9 mouse cellular contexts compared by ENCODE assay signal in genomic region chr10:76201978-76202377, GRCm38 (mm10). TPM values are rescaled to one million over a fixed set of nuclear protein-coding genes. Genes with fewer than 3 reads are reported as not detected.
A peak's percentile ranks its signal among the peaks of the same experiment; 100 is the strongest.
DNase-seq lines count a peak whose midpoint lies in the region; ATAC-seq and TF ChIP-seq lines count a peak whose summit lies in the region.
"Had no signal": no experiment of that assay in that cellular context is flagged by ENCODE, and none has a peak within 500 bp of the region (broad histone marks: within the 10 kb centered on the region; RNA-seq: fewer than 3 reads in every experiment).

No protein-coding gene starts in this region.

- peaks cover 14% of the 10 kb centered on the region for H3K36me3 ChIP-seq in midbrain, embryonic 14.5 days (ENCODE audit: control insufficient read depth, insufficient read depth, low read length)
- peaks cover 7% of the 10 kb centered on the region; the same call in 1 of the 2 replicates for H3K36me3 ChIP-seq in midbrain, embryonic 16.5 days (ENCODE audit: control insufficient read depth, insufficient read depth, low read length)
- 0 out of 2 replicates have a peak, but pooled peaks cover 3% of the 10 kb centered on the region for H3K36me3 ChIP-seq in kidney, postnatal 0 days (ENCODE audit: insufficient read depth, low read length)
- no peaks in the 10 kb centered on the region for H3K36me3 ChIP-seq in liver, adult 2 months (ENCODE audit: control insufficient read depth, insufficient read depth, low read length)

- no peak for TF ChIP-seq POLR2A in liver, adult 2 months (IDR thresholded peaks at IDR 0.05; ENCODE audit: extremely low read depth, insufficient read depth, low read length)

- TF ChIP-seq CTCF in kidney, postnatal 0 days (IDR thresholded peaks at IDR 0.05; ENCODE audit: low read depth), result peak; percentile 88
- TF ChIP-seq CTCF in liver, adult 2 months (IDR thresholded peaks at IDR 0.05; ENCODE audit: low read depth, low read length), result peak; percentile 50

- 20% methylated on average over 7 of the region's 7 CpGs for WGBS in midbrain, embryonic 14.5 days
- 18% methylated on average over 7 of the region's 7 CpGs for WGBS in midbrain, embryonic 16.5 days
- 19% methylated on average over 7 of the region's 7 CpGs for WGBS in kidney, postnatal 0 days
- whole genome bisulfite sequencing in liver, adult 2 months, result 20% methylated on average over 7 of the region's 7 CpGs

- ATAC-seq in midbrain, embryonic 14.5 days (ENCODE audit: low FRiP score, low TSS enrichment), result no peak
- ATAC-seq in midbrain, embryonic 16.5 days, result no peak
- ATAC-seq in kidney, postnatal 0 days (replicated peaks; ENCODE audit: low FRiP score, low read depth), result no peak
- no peak for ATAC-seq in activated CD4-positive, CD25-positive, alpha-beta regulatory T cell, adult 4 months

- H3K27ac ChIP-seq in midbrain, embryonic 14.5 days (replicated peaks; ENCODE audit: low read depth, low read length), result no peak overlapping the region
- H3K27ac ChIP-seq in midbrain, embryonic 16.5 days (ENCODE audit: low read length), result no peak overlapping the region
- H3K27ac ChIP-seq in kidney, postnatal 0 days, result no peak overlapping the region
- no peak overlapping the region for H3K27ac ChIP-seq in liver, adult 2 months (replicated peaks; ENCODE audit: insufficient read depth, low read depth, low read length)

- no peaks in the 10 kb centered on the region for H3K9me3 ChIP-seq in midbrain, embryonic 14.5 days (ENCODE audit: control insufficient read depth, low read length)
- H3K9me3 ChIP-seq in midbrain, embryonic 16.5 days (replicated peaks; ENCODE audit: control insufficient read depth, low read length, poor library complexity, severe bottlenecking), result no peaks in the 10 kb centered on the region
- no peaks in the 10 kb centered on the region for H3K9me3 ChIP-seq in kidney, postnatal 0 days (replicated peaks; ENCODE audit: low read length)

- H3K4me2 ChIP-seq in midbrain, embryonic 14.5 days (ENCODE audit: low read length), result no peak overlapping the region
- no peak overlapping the region for H3K4me2 ChIP-seq in midbrain, embryonic 16.5 days (ENCODE audit: low read length)
- no peak overlapping the region for H3K4me2 ChIP-seq in kidney, postnatal 0 days (ENCODE audit: low read length)

- no peaks in the 10 kb centered on the region for H3K79me2 ChIP-seq in liver, adult 2 months (ENCODE audit: control insufficient read depth, insufficient read depth, low read length)

- H3K4me1 ChIP-seq in midbrain, embryonic 14.5 days (ENCODE audit: control insufficient read depth, insufficient read depth, low read length), result no peaks in the 10 kb centered on the region
- no peaks in the 10 kb centered on the region for H3K4me1 ChIP-seq in midbrain, embryonic 16.5 days (ENCODE audit: control insufficient read depth, insufficient read depth, low read length)
- H3K4me1 ChIP-seq in kidney, postnatal 0 days (replicated peaks; ENCODE audit: insufficient read depth, low read length), result no peaks in the 10 kb centered on the region
- no peaks in the 10 kb centered on the region for H3K4me1 ChIP-seq in liver, adult 2 months (ENCODE audit: control insufficient read depth, insufficient read depth, low read length)

- H3K4me3 ChIP-seq in midbrain, embryonic 14.5 days (replicated peaks; ENCODE audit: low read depth, low read length), result no peak overlapping the region
- no peak overlapping the region for H3K4me3 ChIP-seq in midbrain, embryonic 16.5 days (ENCODE audit: low read depth, low read length)
- H3K4me3 ChIP-seq in kidney, postnatal 0 days (replicated peaks; ENCODE audit: low read depth, low read length), result no peak overlapping the region
- H3K4me3 ChIP-seq in liver, adult 2 months (ENCODE audit: insufficient read depth, low read depth, low read length), result no peak overlapping the region

- peak; percentile 90 for DNase-seq in midbrain, embryonic 14.5 days
- DNase-seq in adrenal gland, adult 8-10 months, result peak; percentile 9
- peak; percentile 83 for DNase-seq in embryo, embryonic 11 days
- peak; percentile 86 for DNase-seq in kidney, postnatal 0 days (ENCODE audit: low spot score)
- DNase-seq in liver, adult 2 months (ENCODE audit: extremely low read depth, low read depth, low spot score), result peak; percentile 35
- peak; percentile 53 for DNase-seq in right cerebral cortex, adult 18-20 months

- no peak overlapping the region for H3K9ac ChIP-seq in midbrain, embryonic 14.5 days (replicated peaks; ENCODE audit: low read length)
- H3K9ac ChIP-seq in midbrain, embryonic 16.5 days (ENCODE audit: low read depth, low read length), result no peak overlapping the region
- H3K9ac ChIP-seq in kidney, postnatal 0 days (ENCODE audit: low read depth, low read length), result no peak overlapping the region
- H3K9ac ChIP-seq in liver, adult 2 months (ENCODE audit: low read depth, low read length), result no peak overlapping the region

- H3K27me3 ChIP-seq in midbrain, embryonic 14.5 days (ENCODE audit: control insufficient read depth, insufficient read depth, low read length), result no peaks in the 10 kb centered on the region
- H3K27me3 ChIP-seq in midbrain, embryonic 16.5 days (ENCODE audit: control insufficient read depth, insufficient read depth, low read depth, low read length), result no peaks in the 10 kb centered on the region
- H3K27me3 ChIP-seq in kidney, postnatal 0 days (ENCODE audit: insufficient read depth, low read length), result no peaks in the 10 kb centered on the region
- H3K27me3 ChIP-seq in liver, adult 2 months (ENCODE audit: control insufficient read depth, insufficient read depth, low read length), result no peaks in the 10 kb centered on the region

RNA-seq across cellular contexts. Expression of gene Prmt2, which starts 35.7 kb away (rescaled TPM):
- 357 and 385 TPM in 2 replicates for polyA plus RNA-seq in midbrain, embryonic 14.5 days (2014; fragmentation: Nextera tagmentation; extraction: Ambion mirVana)
- polyA plus RNA-seq in midbrain, embryonic 16.5 days (2015; fragmentation: Nextera tagmentation; extraction: Ambion mirVana), result 419 and 423 TPM in 2 replicates
- 10 to 100 TPM; 24.6 to 33.5 (median 29.3) TPM for total RNA-seq in adrenal gland, adult 8-10 months (2022)
- 38.0 and 44.1 TPM in 2 replicates for polyA plus RNA-seq in kidney, postnatal 0 days (2015; fragmentation: Nextera tagmentation; extraction: Ambion mirVana)
- total RNA-seq in liver, adult 2 months (2014; rRNA removed), result 1.1 TPM in 2 replicates
- polyA plus RNA-seq in liver, adult 2 months (2012; rRNA removed), result 0.73 and 1.4 TPM in 2 replicates
- 10 to 100 TPM; 21.6 to 23.1 TPM for polyA plus RNA-seq in activated CD4-positive, CD25-positive, alpha-beta regulatory T cell, adult 4 months (2017; shearing (Covaris generic))

RNA-seq across cellular contexts. Expression of gene S100b, which starts 51.7 kb away (rescaled TPM):
- 1.1 and 1.2 TPM in 2 replicates for polyA plus RNA-seq in midbrain, embryonic 14.5 days (2014; fragmentation: Nextera tagmentation; extraction: Ambion mirVana)
- 0.92 and 2.1 TPM in 2 replicates for polyA plus RNA-seq in midbrain, embryonic 16.5 days (2015; fragmentation: Nextera tagmentation; extraction: Ambion mirVana)
- total RNA-seq in adrenal gland, adult 8-10 months (2022), result 10 to 100 TPM in 3 of 4 experiments, 1 to 10 TPM in 1; 7.3 to 35.5 (median 12.7) TPM
- polyA plus RNA-seq in kidney, postnatal 0 days (2015; fragmentation: Nextera tagmentation; extraction: Ambion mirVana), result 0.42 and 0.45 TPM in 2 replicates
- 0.09 and 0.13 TPM in 2 replicates for total RNA-seq in liver, adult 2 months (2014; rRNA removed)
- polyA plus RNA-seq in liver, adult 2 months (2012; rRNA removed), result not detected in 2 replicates
- not detected for polyA plus RNA-seq in activated CD4-positive, CD25-positive, alpha-beta regulatory T cell, adult 4 months (2017; shearing (Covaris generic))

RNA-seq across cellular contexts. Expression of gene Slc5a4a, which starts 54.7 kb away (rescaled TPM):
- 0.13 TPM in 1 of 2 replicates, not detected in the other for polyA plus RNA-seq in midbrain, embryonic 14.5 days (2014; fragmentation: Nextera tagmentation; extraction: Ambion mirVana)
- polyA plus RNA-seq in midbrain, embryonic 16.5 days (2015; fragmentation: Nextera tagmentation; extraction: Ambion mirVana), result 0.11 and 0.32 TPM in 2 replicates
- not detected for total RNA-seq in adrenal gland, adult 8-10 months (2022)
- polyA plus RNA-seq in kidney, postnatal 0 days (2015; fragmentation: Nextera tagmentation; extraction: Ambion mirVana), result not detected in 2 replicates
- total RNA-seq in liver, adult 2 months (2014; rRNA removed), result not detected in 2 replicates
- polyA plus RNA-seq in liver, adult 2 months (2012; rRNA removed), result not detected in 2 replicates
- not detected for polyA plus RNA-seq in activated CD4-positive, CD25-positive, alpha-beta regulatory T cell, adult 4 months (2017; shearing (Covaris generic))
- polyA plus RNA-seq: gonadal fat pad, adult 2 months had no signal

Comparison
In these comparisons a context has a peak if more than half of its experiments do, and no peak if none do; other contexts are left out.
1. DNase-seq: peak in every context shown above with its lines; median percentile 90 in midbrain, embryonic 14.5 days; 86 in kidney, postnatal 0 days; 83 in embryo, embryonic 11 days; 53 in right cerebral cortex, adult 18-20 months; 35 in liver, adult 2 months; 9 in adrenal gland, adult 8-10 months.